Mouse (Mus musculus) myocyte (in vitro differentiated cells): ENCODE measurements around the gene Vgll4. TPM values are rescaled to one million over a fixed set of nuclear protein-coding genes. Genes with fewer than 3 reads are reported as not detected.

Source experiments
- H3K27me3 ChIP-seq: one replicate; pipeline ENCODE4 v1.6.1; 2011; ENCODE audit not compliant: control insufficient read depth, insufficient read depth, insufficient read length
- H3K36me3 ChIP-seq: one replicate; pipeline ENCODE4 v1.6.1; 2011; ENCODE audit not compliant: control insufficient read depth, insufficient read depth
- H3K4me2 ChIP-seq: one replicate; pipeline ENCODE4 v1.6.1; 2011; ENCODE audit warnings: low read depth, control low read depth
- H3K4me3 ChIP-seq: one replicate; pipeline ENCODE4 v1.5.1; 2011; ENCODE audit warnings: mild to moderate bottlenecking, control low read depth, moderate library complexity
- H3K79me2 ChIP-seq: one replicate; pipeline ENCODE4 v1.6.1; 2011; ENCODE audit not compliant: control insufficient read depth, insufficient read depth
- H3ac ChIP-seq: one replicate; pipeline ENCODE4 v1.6.1; 2011; ENCODE audit not compliant: control insufficient read depth, insufficient read length
- CEBPB ChIP-seq: IDR thresholded peaks from 2 replicates; pipeline ENCODE4 v1.6.1; 2011; ENCODE audit warnings: mild to moderate bottlenecking, moderate library complexity; ENCODE audit not compliant: poor library complexity, insufficient read depth, severe bottlenecking
- E2F4 ChIP-seq: IDR thresholded peaks from one replicate; pipeline ENCODE4 v1.6.1; 2011; ENCODE audit warnings: mild to moderate bottlenecking, control low read depth, moderate library complexity; ENCODE audit not compliant: insufficient read depth
- MAX ChIP-seq: IDR thresholded peaks from one replicate; pipeline ENCODE4 v1.6.1; 2011; ENCODE audit warnings: low read depth, mild to moderate bottlenecking, control low read depth
- MYOD1 ChIP-seq, 3 experiments: IDR thresholded peaks; one replicate each; pipeline ENCODE4 v1.6.1; 2011; ENCODE audit warnings: control low read depth in 2 of 3, low read depth in 2 of 3, mild to moderate bottlenecking in 2 of 3, moderate library complexity in 1 of 3; ENCODE audit not compliant: insufficient read length in 2 of 3, control insufficient read depth in 1 of 3
- MYOG ChIP-seq, 3 experiments: IDR thresholded peaks; one replicate each; pipeline ENCODE4 v1.6.1; 2011; ENCODE audit warnings: control low read depth in 2 of 3, low read depth in 2 of 3, mild to moderate bottlenecking in 2 of 3; ENCODE audit not compliant: insufficient read length in 2 of 3, control insufficient read depth in 1 of 3, insufficient read depth in 1 of 3
- POLR2A ChIP-seq: IDR thresholded peaks from one replicate; pipeline ENCODE4 v1.6.1; 2011; ENCODE audit warnings: low read depth, mild to moderate bottlenecking, control low read depth, moderate library complexity; ENCODE audit not compliant: insufficient read length
- POLR2AphosphoS2 ChIP-seq: IDR thresholded peaks from one replicate; pipeline ENCODE4 v1.6.1; 2011; ENCODE audit warnings: low read depth, control low read depth; ENCODE audit not compliant: insufficient read length
- REST ChIP-seq: IDR thresholded peaks from one replicate; pipeline ENCODE4 v1.6.1; 2011; ENCODE audit warnings: mild to moderate bottlenecking, control low read depth, moderate library complexity; ENCODE audit not compliant: insufficient read depth, insufficient read length
- SRF ChIP-seq: IDR thresholded peaks from one replicate; pipeline ENCODE4 v1.6.1; 2011; ENCODE audit warnings: low read depth; ENCODE audit not compliant: control insufficient read depth, insufficient read length
- TCF12 ChIP-seq: IDR thresholded peaks from one replicate; pipeline ENCODE4 v1.6.1; 2011; ENCODE audit warnings: mild to moderate bottlenecking, control low read depth; ENCODE audit not compliant: poor library complexity, insufficient read depth, severe bottlenecking
- TCF3 ChIP-seq: IDR thresholded peaks from one replicate; pipeline ENCODE4 v1.6.1; 2011; ENCODE audit warnings: low read depth, control low read depth; ENCODE audit not compliant: insufficient read length
- USF1 ChIP-seq: IDR thresholded peaks from one replicate; pipeline ENCODE4 v1.6.1; 2011; ENCODE audit warnings: low read depth, mild to moderate bottlenecking, control low read depth, moderate library complexity
- polyA plus RNA-seq: library from polyadenylated mRNA; unstranded; fragments of >200 nt; fragmentation: generic; extraction: Trizol; gene quantifications from one replicate; pipeline ENCODE4 v1.2.1, GENCODE M21; 2012; ENCODE audit warnings: missing spikeins

Vgll4 gene
- polyA plus RNA-seq, 1 experiment, result 21.1 TPM

GRCm38 (mm10) chr6:115010304-115010703 lies 40.5 kb upstream of the Vgll4 start:
- Histone ChIP-seq H3ac (no peak overlapping the region), H3K27me3 (no peaks in the 10 kb centered on the region), H3K4me2 (no peak overlapping the region), H3K4me3 (no peak overlapping the region), H3K36me3 (no peaks in the 10 kb centered on the region), H3K79me2 (no peaks in the 10 kb centered on the region)
- no peak for TF ChIP-seq E2F4

- H3K4me2 ChIP-seq, result no peak overlapping the region
- TF ChIP-seq USF1 (no peak), MYOD1 (IDR thresholded peaks at IDR 0.05; ENCODE audit: control insufficient read depth in 1 of 3, insufficient read length in 2 of 3, low read depth in 2 of 3) (no peak), SRF (no peak), MAX (no peak), TCF12 (no peak)
- H3K36me3 ChIP-seq, result no peaks in the 10 kb centered on the region
- no peak overlapping the region for H3ac ChIP-seq
- H3K27me3 ChIP-seq, result no peaks in the 10 kb centered on the region
- H3K4me3 ChIP-seq, result no peak overlapping the region
- H3K79me2 ChIP-seq, result no peaks in the 10 kb centered on the region
Observed at GRCm38 (mm10) chr6:115007728-115008127, 37.9 kb upstream of the Vgll4 start.

GRCm38 (mm10) chr6:115006948-115007347 lies 37.2 kb upstream of the Vgll4 start:
- Histone ChIP-seq H3ac (no peak overlapping the region), H3K4me2 (no peak overlapping the region), H3K79me2 (no peaks in the 10 kb centered on the region), H3K36me3 (no peaks in the 10 kb centered on the region), H3K27me3 (no peaks in the 10 kb centered on the region), H3K4me3 (no peak overlapping the region)
- TF ChIP-seq USF1, result no peak
- TF ChIP-seq E2F4, result no peak

GRCm38 (mm10) chr6:115006065-115006464 lies 36.3 kb upstream of the Vgll4 start:
- H3K27me3 ChIP-seq, result no peaks in the 10 kb centered on the region
- no peak for TF ChIP-seq TCF3
- TF ChIP-seq POLR2A, result no peak
- TF ChIP-seq POLR2AphosphoS2, result no peak
- no peak for TF ChIP-seq E2F4
- TF ChIP-seq TCF12, result no peak
- no peak for TF ChIP-seq CEBPB
- TF ChIP-seq MAX, result no peak
- TF ChIP-seq SRF, result no peak
- no peak for TF ChIP-seq MYOD1 (IDR thresholded peaks at IDR 0.05; ENCODE audit: control insufficient read depth in 1 of 3, insufficient read length in 2 of 3, low read depth in 2 of 3)
- TF ChIP-seq MYOG (IDR thresholded peaks at IDR 0.05; ENCODE audit: control insufficient read depth in 1 of 3, insufficient read depth in 1 of 3, insufficient read length in 2 of 3, low read depth in 2 of 3), result no peak
- no peak for TF ChIP-seq REST
- TF ChIP-seq USF1, result no peak
- H3K36me3 ChIP-seq, result no peaks in the 10 kb centered on the region
- no peak overlapping the region for H3K4me2 ChIP-seq
- no peak overlapping the region for H3ac ChIP-seq
- H3K4me3 ChIP-seq, result no peak overlapping the region
- no peaks in the 10 kb centered on the region for H3K79me2 ChIP-seq

GRCm38 (mm10) chr6:115005351-115005890 lies 35.6 kb upstream of the Vgll4 start:
- H3K4me3 ChIP-seq, result no peak overlapping the region
- H3K4me2 ChIP-seq, result no peak overlapping the region
- no peak for TF ChIP-seq CEBPB
- no peak for TF ChIP-seq MYOD1 (IDR thresholded peaks at IDR 0.05; ENCODE audit: control insufficient read depth in 1 of 3, insufficient read length in 2 of 3, low read depth in 2 of 3)
- H3ac ChIP-seq, result no peak overlapping the region
- H3K27me3 ChIP-seq, result no peaks in the 10 kb centered on the region
- no peaks in the 10 kb centered on the region for H3K36me3 ChIP-seq
- H3K79me2 ChIP-seq, result no peaks in the 10 kb centered on the region

- Histone ChIP-seq H3K36me3 (no peaks in the 10 kb centered on the region), H3ac (no peak overlapping the region), H3K79me2 (no peaks in the 10 kb centered on the region), H3K4me2 (no peak overlapping the region), H3K4me3 (no peak overlapping the region), H3K27me3 (no peaks in the 10 kb centered on the region)
- no peak for TF ChIP-seq MYOD1 (IDR thresholded peaks at IDR 0.05; ENCODE audit: control insufficient read depth in 1 of 3, insufficient read length in 2 of 3, low read depth in 2 of 3)
- no peak for TF ChIP-seq CEBPB
- no peak for TF ChIP-seq E2F4
- TF ChIP-seq REST, result no peak
Observed at GRCm38 (mm10) chr6:115004636-115005035, 34.8 kb upstream of the Vgll4 start.
